Mouse (Mus musculus): ENCODE results near the gene Sult2a7.

The Sult2a7 gene
- long read RNA-seq, experiment 1: 0 reads
- long read RNA-seq, experiment 2: 0 reads

GRCm38 (mm10) chr7:14494130-14494529 lies at the start of gene Sult2a7:
Sult2a7 (minus strand) TSS chr7:14494230.
- intact Hi-C loops (cut with DNase I): no loop called here

GRCm38 (mm10) chr7:14525280-14525679 lies 31.2 kb upstream of the Sult2a7 start:
- intact Hi-C loops (cut with DNase I): no loop called here

GRCm38 (mm10) chr7:14522636-14523035 lies 28.6 kb upstream of the Sult2a7 start:
- intact Hi-C loops (cut with DNase I): no loop called here

DNA sequence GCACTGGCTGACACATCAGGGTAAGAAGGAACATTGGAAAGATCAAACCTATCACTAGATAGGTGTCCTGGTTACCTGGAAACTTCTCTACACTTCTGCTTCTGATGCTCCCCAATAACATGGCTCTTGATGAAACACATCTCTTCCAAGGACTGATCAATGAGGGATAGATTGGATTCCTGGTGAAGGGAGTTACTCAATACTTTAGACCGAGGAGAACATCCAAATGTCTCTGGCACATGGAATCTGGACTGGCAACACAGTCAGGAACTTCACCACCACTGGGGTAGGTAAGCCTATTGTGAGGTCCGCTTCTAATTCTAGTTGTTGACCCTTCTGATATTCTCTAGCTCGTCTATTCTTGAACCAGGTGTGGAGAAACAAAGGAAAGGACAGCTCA lies 24.3 kb upstream of the Sult2a7 start:
- intact Hi-C loops (cut with DNase I): no loop called here

GRCm38 (mm10) chr7:14492886-14493285 lies 1.1 kb downstream of the Sult2a7 start:
- intact Hi-C loops (cut with DNase I): no loop called here

- intact Hi-C loops (cut with DNase I): no loop called here
These were observed 47.5 kb downstream of the Sult2a7 start, which contains the start of gene Sult2a8 for GRCm38 (mm10) chr7:14446534-14446933. Sult2a8 (minus strand) TSS chr7:14446769.

GRCm38 (mm10) chr7:14439581-14439980 lies 54.4 kb downstream of the Sult2a7 start:
- intact Hi-C loops (cut with DNase I): no loop called here

- intact Hi-C loops (cut with DNase I): no loop called here
These were observed 55.5 kb downstream of the Sult2a7 start for GRCm38 (mm10) chr7:14438484-14438883.

DNA sequence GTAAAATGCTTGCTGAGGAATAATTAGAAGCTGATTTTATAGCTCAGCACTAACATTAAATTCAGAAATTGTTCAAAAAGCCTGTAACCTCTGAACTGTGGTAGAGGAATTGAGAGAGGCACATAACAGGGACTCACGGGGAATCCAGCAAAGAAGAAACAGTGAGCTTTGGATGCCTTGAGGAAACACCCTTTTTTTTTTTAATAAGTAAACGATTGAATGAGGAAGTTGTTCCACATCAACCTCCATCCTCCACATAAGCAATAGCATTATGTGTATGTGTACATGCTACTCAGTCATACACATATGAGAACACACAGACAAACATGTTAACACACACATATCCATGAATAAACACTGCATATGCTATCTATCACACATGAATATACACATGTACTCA lies 56.0 kb downstream of the Sult2a7 start:
- intact Hi-C loops (cut with DNase I): no loop called here

All from adrenal gland (tissue).